Mouse (Mus musculus) spleen, adult 2 months (tissue): Measurements from ENCODE around the gene Tepp. TPM values are rescaled to one million over a fixed set of nuclear protein-coding genes. Genes with fewer than 3 reads are reported as not detected.

Experiments used
- DNase-seq, 2 experiments: peaks; one replicate each; pipeline versions ENCODE4 v3.0.0 to v3.0.0-alpha.2; 2012 to 2021; ENCODE audit warnings: low spot score in 2 of 2, low read depth in 1 of 2
- H3K27ac ChIP-seq: fragments of 200-500 bp; 2 replicates; pipeline ENCODE4 v1.5.1; 2012; ENCODE audit warnings: low read length, inconsistent platforms; ENCODE audit not compliant: insufficient read depth
- H3K27me3 ChIP-seq: fragments of 200-500 bp; 2 replicates; pipeline ENCODE4 v1.6.1; 2012; ENCODE audit warnings: mild to moderate bottlenecking, moderate library complexity, low read length, inconsistent platforms; ENCODE audit not compliant: control insufficient read depth, insufficient read depth
- H3K36me3 ChIP-seq: fragments of 200-500 bp; 2 replicates; pipeline ENCODE4 v1.6.1; 2012; ENCODE audit warnings: mild to moderate bottlenecking, low read length, inconsistent platforms; ENCODE audit not compliant: control insufficient read depth, insufficient read depth
- H3K4me1 ChIP-seq: fragments of 200-500 bp; 2 replicates; pipeline ENCODE4 v1.6.1; 2011; ENCODE audit warnings: inconsistent platforms; ENCODE audit not compliant: control insufficient read depth, insufficient read depth, insufficient read length
- H3K4me3 ChIP-seq: fragments of 200-500 bp; 2 replicates; pipeline ENCODE4 v1.5.1; 2011; ENCODE audit warnings: mild to moderate bottlenecking, inconsistent platforms; ENCODE audit not compliant: insufficient read depth, insufficient read length; ENCODE audit errors: extremely low read depth
- CTCF ChIP-seq: fragments of 200-500 bp; IDR thresholded peaks from 2 replicates; pipeline ENCODE4 v1.5.1; 2011; ENCODE audit warnings: mild to moderate bottlenecking, inconsistent platforms; ENCODE audit not compliant: insufficient read depth, insufficient read length, insufficient replicate concordance; ENCODE audit errors: extremely low read depth
- POLR2A ChIP-seq: fragments of 200-500 bp; IDR thresholded peaks from 2 replicates; pipeline ENCODE4 v1.6.1; 2011; ENCODE audit warnings: low read depth, low read length, inconsistent platforms
- WGBS: fragments of 180-500 bp; shearing (Covaris S2); methylation state at CpG from one replicate; pipeline ENCODE4 v1.1.7; 2018; 5-methylcytosine and 5-hydroxymethylcytosine counted together
- polyA plus RNA-seq: library from polyadenylated mRNA; depleted of rRNA; stranded (reverse); fragments of >200 nt; gene quantifications from 2 replicates; pipeline ENCODE4 v1.2.3, GENCODE M21; 2012

Gene Tepp
- polyA plus RNA-seq, 1 experiment, result 0.39 TPM

DNA sequence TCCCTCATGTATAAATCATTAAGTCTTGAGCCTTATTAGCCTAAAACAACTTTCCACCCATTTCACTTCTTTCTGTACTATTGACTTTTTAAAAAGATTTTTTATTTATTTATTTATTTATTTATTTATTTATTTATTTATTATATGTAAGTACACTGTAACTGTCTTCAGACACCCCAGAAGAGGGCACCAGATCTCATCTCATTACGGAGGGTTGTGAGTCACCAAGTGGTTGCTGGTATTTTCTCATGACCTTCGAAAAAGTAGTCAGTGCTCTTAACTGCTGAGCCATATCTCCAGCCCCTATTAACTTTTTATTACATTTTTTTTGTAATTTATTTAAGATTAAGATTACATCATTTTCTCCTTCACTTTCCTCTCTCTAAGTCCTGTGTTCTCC, 4.3 kb downstream of the Tepp start:
- TF ChIP-seq POLR2A (no peak), CTCF (no peak)
- Histone ChIP-seq H3K4me3 (no peak overlapping the region), H3K4me1 (no peaks in the 10 kb centered on the region), H3K27me3 (no peaks in the 10 kb centered on the region), H3K36me3 (no peaks in the 10 kb centered on the region), H3K27ac (no peak overlapping the region)
- 43% methylated on average over 2 of the region's 2 CpGs for WGBS
- no peak for DNase-seq

DNA sequence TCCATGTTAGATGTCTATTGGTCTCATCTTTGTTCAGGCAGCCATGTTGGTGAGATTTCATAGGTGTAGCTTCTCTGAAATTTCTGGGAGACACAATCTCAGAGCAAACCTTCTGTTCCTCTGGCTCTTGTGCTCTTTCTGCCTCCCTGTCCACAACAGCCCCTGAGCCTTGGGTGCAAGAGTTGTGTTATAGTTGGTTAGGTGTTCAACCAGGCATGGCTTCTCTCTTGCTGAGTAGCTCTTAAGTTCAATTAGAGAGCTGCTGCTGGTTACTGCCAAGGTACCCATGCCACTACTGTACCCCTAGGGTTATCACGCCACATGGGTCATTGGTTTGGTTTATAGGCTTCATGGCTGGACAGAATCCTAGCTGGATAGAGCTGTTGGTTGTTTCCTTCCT, 5.0 kb downstream of the Tepp start:
- H3K27me3 ChIP-seq, result no peaks in the 10 kb centered on the region

DNA sequence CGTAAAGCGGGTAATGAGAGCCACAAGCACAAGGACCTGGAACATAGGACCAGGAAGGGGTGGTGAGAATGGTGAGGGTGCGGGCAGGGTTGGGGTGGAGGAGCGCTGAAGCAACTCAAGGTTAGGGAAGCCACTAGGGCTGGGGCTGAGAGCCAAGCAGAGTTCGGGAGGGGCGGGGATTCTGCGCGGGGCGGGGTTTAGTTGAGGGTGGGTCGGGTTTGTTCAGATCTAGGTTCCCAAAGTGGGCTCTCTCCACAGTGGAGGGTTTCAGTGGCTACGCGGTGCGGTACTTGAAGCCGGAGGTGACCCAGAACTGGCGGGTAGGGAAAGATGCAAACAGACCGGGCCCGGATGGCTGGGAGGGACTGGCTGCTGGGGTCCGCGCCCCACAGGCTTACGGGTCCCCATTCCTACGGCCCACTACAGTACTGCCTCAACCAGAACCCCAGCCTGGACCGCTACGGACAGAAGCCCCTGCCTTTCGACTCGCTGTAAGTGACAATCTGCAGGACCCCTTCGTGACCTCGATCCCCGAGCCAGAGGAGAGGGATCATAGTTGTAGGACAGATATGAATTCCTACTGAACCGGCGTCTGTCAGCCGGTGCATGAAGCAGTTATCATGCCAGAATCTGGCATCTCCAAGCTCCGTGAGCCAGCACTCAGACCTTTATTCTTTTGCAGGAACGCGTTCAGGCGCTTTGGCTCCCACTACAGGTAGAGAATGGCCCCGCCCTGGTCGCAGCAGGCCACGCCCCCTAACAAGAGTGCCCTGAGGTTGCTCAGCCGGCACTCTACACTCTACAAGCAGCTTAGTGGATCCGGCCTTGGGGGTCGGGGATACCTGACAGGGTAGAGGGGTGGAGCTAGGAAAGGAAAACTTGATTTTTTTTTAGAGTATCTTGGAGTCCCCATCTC, 10.1 kb downstream of the Tepp start:
- H3K27ac ChIP-seq, result no peak overlapping the region
- no peaks in the 10 kb centered on the region; the same call in 1 of the 2 replicates for H3K4me1 ChIP-seq
- peak; percentile 35 to 75 for DNase-seq
- H3K4me3 ChIP-seq, result peak overlapping the region; percentile 38
- H3K27me3 ChIP-seq, result no peaks in the 10 kb centered on the region
- H3K36me3 ChIP-seq, result no peaks in the 10 kb centered on the region
- TF ChIP-seq POLR2A, result no peak
- TF ChIP-seq CTCF, result peak; percentile 20; the same call in 1 of the 2 replicates
- 5% methylated on average over 41 of the region's 41 CpGs for WGBS

More for the DNA sequence above, 5.0 kb downstream of the Tepp start:
- H3K36me3 ChIP-seq, result no peaks in the 10 kb centered on the region
- no peak for TF ChIP-seq POLR2A
- H3K4me3 ChIP-seq, result no peak overlapping the region
- no peak for DNase-seq
- no peak overlapping the region for H3K27ac ChIP-seq
- 90% methylated on average over 1 of the region's 1 CpGs for WGBS
- H3K4me1 ChIP-seq, result no peaks in the 10 kb centered on the region; the same call in 1 of the 2 replicates

DNA sequence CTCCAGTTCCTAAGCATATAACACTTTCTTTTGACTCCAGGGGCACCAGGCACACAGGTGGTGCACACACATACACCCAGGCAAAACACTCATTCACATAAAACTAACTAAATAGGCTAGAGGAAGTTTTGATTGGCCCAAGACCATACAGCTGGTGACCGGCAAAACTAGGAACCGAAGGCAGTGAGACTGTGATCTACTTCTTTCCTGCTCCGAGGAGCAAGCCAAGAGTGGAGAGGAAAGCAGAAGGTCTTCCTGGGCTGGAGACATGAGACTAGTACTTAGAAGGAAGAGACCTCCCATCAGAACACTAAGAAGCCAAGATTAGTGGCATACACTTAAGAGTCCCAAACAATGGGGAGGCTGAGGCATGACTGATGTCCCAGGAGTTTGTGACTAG, 12.8 kb downstream of the Tepp start:
- Histone ChIP-seq H3K36me3 (peaks cover 19% of the 10 kb centered on the region), H3K27ac (no peak overlapping the region), H3K27me3 (no peaks in the 10 kb centered on the region), H3K4me1 (no peaks in the 10 kb centered on the region; the same call in 1 of the 2 replicates), H3K4me3 (no peak overlapping the region)
- WGBS, result 88% methylated on average over 3 of the region's 3 CpGs
- no peak for TF ChIP-seq POLR2A
- TF ChIP-seq CTCF, result no peak
- DNase-seq, result no peak

DNA sequence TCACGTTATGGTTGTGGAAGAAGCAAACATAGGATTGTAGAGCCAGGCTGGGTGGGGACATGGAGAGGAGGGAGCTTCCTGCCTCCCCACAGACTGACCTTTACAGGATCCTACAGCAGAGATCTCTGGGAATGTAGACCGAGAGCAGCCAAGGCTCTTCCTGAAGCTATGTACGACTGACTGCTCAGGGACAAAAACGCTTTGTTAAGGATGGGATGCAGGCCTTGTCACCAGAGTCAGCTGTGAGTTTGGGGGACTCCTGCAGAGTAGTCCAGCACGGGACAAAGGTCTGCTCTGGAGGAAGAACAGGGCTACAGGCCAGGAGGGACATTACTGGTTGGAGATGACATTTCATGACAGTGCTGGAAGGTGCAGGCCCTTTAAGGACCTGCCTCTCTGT, 14.3 kb downstream of the Tepp start:
- no peak for DNase-seq
- no peaks in the 10 kb centered on the region for H3K27me3 ChIP-seq
- 74% methylated on average over 5 of the region's 5 CpGs for WGBS
- TF ChIP-seq POLR2A (no peak), CTCF (no peak)
- H3K4me3 ChIP-seq, result no peak overlapping the region
- no peaks in the 10 kb centered on the region; the same call in 1 of the 2 replicates for H3K4me1 ChIP-seq
- H3K36me3 ChIP-seq, result peaks cover 32% of the 10 kb centered on the region
- H3K27ac ChIP-seq, result no peak overlapping the region

DNA sequence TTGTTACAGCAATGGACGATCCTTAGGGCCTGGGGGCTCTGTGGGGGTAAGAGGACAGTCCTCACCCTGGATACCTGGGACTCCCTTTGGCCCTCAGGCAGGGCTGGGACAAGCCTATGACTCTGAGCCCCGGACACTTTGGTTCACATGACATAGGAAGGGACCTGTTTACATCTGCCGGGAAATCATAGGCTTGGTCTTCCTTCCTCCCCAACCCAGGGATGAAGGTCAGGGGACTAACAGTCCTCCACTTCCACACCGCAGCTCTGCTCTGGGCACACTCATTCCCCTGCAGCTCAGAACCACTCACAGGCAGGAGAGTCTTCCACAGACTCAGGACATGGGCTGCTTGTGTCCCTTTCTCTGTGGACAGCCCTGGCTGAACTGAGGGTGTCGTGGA, 16.5 kb downstream of the Tepp start:
- Histone ChIP-seq H3K4me1 (peaks cover 5% of the 10 kb centered on the region), H3K27ac (no peak overlapping the region), H3K36me3 (peaks cover 32% of the 10 kb centered on the region), H3K27me3 (no peaks in the 10 kb centered on the region), H3K4me3 (no peak overlapping the region)
- WGBS, result 88% methylated on average over 5 of the region's 5 CpGs
- TF ChIP-seq POLR2A, result no peak
- no peak for TF ChIP-seq CTCF
- no peak for DNase-seq

DNA sequence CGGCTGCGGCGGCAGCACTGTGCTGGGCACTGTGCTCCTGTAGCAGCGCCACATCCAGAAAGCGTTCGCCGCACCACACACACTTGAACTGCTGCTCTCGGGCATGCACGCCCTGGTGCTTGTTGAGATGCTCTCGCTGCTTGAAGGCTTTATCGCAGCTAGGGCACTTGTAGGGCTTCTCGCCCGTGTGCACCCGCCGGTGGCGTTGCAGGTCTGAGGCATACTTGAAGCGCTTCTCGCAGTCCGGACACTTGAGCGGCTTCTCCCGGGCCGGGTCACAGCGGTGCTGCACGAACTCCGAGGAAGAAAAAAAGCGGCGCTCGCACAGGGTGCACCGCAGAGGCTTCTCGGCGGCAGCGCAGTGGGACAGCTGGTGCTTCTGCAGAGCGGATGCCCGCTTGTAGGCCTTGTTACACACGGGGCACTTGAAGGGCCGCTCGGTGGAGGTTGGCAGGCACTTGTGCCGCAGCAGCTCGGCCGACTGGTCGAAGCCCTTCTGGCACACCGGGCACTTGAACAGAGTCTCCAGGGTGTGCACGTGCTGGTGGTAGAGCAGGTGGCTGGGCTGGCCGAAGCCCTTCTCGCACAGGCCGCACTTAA, 17.6 kb downstream of the Tepp start:
- 96% methylated on average over 46 of the region's 46 CpGs for WGBS
- no peak for DNase-seq
- peaks cover 5% of the 10 kb centered on the region for H3K4me1 ChIP-seq
- H3K4me3 ChIP-seq, result no peak overlapping the region
- no peak overlapping the region for H3K27ac ChIP-seq
- no peak for TF ChIP-seq CTCF
- no peak for TF ChIP-seq POLR2A
- H3K36me3 ChIP-seq, result peaks cover 32% of the 10 kb centered on the region
- no peaks in the 10 kb centered on the region for H3K27me3 ChIP-seq
